Mouse (Mus musculus): ENCODE measurements around the gene Slc9a3r2.
A peak's percentile ranks its signal among the peaks of the same experiment; 100 is the strongest.

Slc9a3r2 gene

DNA sequence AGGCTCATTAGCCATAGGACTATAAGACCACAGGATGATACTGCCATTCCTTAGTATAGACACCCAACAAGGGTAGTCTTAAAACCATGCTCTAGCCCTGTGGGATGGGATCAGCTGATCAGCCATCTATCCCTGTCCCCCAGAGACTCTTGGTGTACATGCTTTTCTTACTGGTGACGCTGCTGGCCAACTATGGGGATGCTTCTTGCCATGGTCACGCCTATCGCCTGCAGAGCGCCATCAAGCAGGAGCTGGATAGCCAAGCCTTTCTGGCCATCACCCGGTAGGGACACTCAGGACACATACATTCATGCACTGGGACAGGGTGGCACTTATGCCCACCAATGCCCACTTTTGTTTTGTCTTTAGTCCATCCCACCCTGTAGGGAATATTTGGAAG, 58.4 kb downstream of the Slc9a3r2 start:
- peak; percentile 91 for DNase-seq

DNA sequence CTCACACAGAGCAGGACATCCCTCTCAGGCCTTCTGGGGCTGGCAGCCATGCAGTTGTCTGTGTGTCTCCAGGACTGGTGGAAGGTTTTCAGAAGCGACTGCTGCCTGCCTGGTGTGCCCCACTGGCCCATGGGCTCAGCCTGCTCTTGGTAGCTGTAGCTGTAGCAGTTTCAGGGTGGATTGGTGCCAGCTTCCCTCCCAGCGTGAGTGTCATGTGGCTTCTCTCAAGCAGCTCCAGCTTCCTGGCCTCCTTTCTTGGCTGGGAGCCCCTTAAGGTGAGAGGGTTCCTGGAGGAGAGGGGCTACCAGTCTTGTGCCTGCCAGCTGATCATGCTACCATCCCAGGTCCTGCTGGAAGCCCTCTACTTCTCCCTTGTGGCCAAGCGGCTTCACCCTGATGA, 59.2 kb downstream of the Slc9a3r2 start:
- peak; percentile 94 for DNase-seq

All from heart, adult 11 months (tissue).